Mouse (Mus musculus): Measurements from ENCODE around the gene Pde4dip. TPM values are rescaled to one million over a fixed set of nuclear protein-coding genes. Genes with fewer than 3 reads are reported as not detected.

Pde4dip gene
- polyA plus RNA-seq, 1 experiment from 2014 or later = 22.1 TPM

GRCm38 (mm10) chr3:97860820-97861451 is 27.6 kb downstream of the Pde4dip start:
- Histone ChIP-seq H3K36me3 (ENCODE audit: control insufficient read depth, insufficient read depth, low read length) (no peaks in the 10 kb centered on the region), H3K9ac (ENCODE audit: low read depth, low read length) (no peak overlapping the region), H3K4me2 (replicated peaks; ENCODE audit: low read depth, low read length) (no peak overlapping the region), H3K4me3 (ENCODE audit: low read length) (no peak overlapping the region), H3K27me3 (ENCODE audit: control insufficient read depth, insufficient read depth, low read length) (0 out of 2 replicates have a peak, but pooled peaks cover 3% of the 10 kb centered on the region), H3K9me3 (ENCODE audit: control insufficient read depth, low read length) (no peaks in the 10 kb centered on the region), H3K27ac (ENCODE audit: low read depth, low read length) (no peak overlapping the region), H3K4me1 (ENCODE audit: control insufficient read depth, insufficient read depth, low read length) (no peaks in the 10 kb centered on the region)
- WGBS = 92% methylated on average over 7 of the region's 7 CpGs
- no peak for ATAC-seq (ENCODE audit: low FRiP score, low TSS enrichment)

DNA sequence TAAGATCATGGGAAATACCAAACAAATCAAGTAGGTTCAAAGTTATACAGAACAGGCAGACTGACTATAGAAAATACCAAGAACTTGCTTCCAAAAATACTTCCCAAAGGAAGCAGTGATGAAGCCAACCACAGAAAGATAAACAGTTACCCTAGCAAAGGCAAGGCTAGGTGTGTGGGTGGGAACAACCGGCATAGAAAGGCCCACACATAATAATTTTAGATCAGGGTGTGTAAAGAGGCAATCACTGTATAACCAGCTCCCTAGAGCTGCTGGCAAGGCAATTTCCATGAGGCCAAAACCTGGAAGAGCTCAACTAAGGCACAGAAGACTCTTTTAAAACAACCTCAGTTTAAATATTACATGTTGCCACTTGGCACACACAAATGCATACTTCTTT is 29.1 kb downstream of the Pde4dip start:
- 54% methylated on average over 1 of the region's 1 CpGs for WGBS
- no peak overlapping the region for H3K9ac ChIP-seq (ENCODE audit: low read depth, low read length)
- H3K4me2 ChIP-seq (replicated peaks; ENCODE audit: low read depth, low read length) = no peak overlapping the region
- no peak for ATAC-seq (ENCODE audit: low FRiP score, low TSS enrichment)
- no peaks in the 10 kb centered on the region for H3K27me3 ChIP-seq (ENCODE audit: control insufficient read depth, insufficient read depth, low read length)
- no peaks in the 10 kb centered on the region for H3K9me3 ChIP-seq (ENCODE audit: control insufficient read depth, low read length)
- H3K4me3 ChIP-seq (ENCODE audit: low read length) = no peak overlapping the region
- H3K4me1 ChIP-seq (ENCODE audit: control insufficient read depth, insufficient read depth, low read length) = no peaks in the 10 kb centered on the region
- H3K36me3 ChIP-seq (ENCODE audit: control insufficient read depth, insufficient read depth, low read length) = no peaks in the 10 kb centered on the region
- H3K27ac ChIP-seq (ENCODE audit: low read depth, low read length) = no peak overlapping the region

DNA sequence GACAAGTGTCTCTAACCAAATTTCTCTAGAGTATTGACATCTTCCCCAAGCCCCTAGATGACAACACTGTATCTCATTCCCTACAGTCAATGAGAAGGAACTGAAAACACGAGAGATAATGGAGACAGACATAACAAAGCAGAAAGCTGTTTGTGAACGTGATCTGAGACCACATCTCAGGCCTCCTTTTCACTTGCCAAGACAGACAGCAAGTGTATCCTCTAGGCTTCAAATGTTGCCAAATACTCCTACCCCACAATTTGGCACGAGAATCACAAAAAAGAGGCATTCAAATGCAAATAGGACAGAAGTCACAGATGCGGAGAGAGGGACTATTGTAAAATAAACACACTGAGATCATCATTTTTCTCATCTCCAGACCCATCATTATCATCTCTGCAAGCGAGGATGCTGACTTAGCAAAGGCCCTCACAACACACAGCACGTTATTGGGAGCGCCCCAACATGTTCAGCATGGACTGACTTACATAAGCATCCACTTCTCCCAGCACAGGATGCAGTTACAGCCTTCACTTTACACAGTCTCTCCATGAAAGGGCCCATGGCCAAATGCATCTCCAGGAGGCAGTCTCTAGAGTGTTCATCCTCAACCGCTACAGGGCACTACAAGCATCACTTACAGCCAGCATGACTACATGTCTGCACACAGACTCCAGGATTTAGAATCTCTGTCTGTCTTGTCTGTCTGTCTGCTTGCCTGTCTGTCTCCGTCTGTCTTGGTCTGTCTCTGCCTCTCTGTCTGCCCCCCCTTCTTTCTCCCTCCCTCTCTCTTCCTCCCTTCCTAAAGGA is 33.7 kb downstream of the Pde4dip start:
- no peaks in the 10 kb centered on the region for H3K36me3 ChIP-seq (ENCODE audit: control insufficient read depth, insufficient read depth, low read length)

GRCm38 (mm10) chr3:97851803-97852202 is 36.7 kb downstream of the Pde4dip start:
- Histone ChIP-seq H3K4me1 (ENCODE audit: control insufficient read depth, insufficient read depth, low read length) (no peaks in the 10 kb centered on the region), H3K27me3 (ENCODE audit: control insufficient read depth, insufficient read depth, low read length) (no peaks in the 10 kb centered on the region), H3K36me3 (ENCODE audit: control insufficient read depth, insufficient read depth, low read length) (no peaks in the 10 kb centered on the region), H3K27ac (ENCODE audit: low read depth, low read length) (no peak overlapping the region), H3K9me3 (ENCODE audit: control insufficient read depth, low read length) (no peaks in the 10 kb centered on the region), H3K9ac (ENCODE audit: low read depth, low read length) (no peak overlapping the region), H3K4me2 (replicated peaks; ENCODE audit: low read depth, low read length) (no peak overlapping the region), H3K4me3 (ENCODE audit: low read length) (no peak overlapping the region)
- WGBS = 80% methylated on average over 2 of the region's 2 CpGs
- ATAC-seq (ENCODE audit: low FRiP score, low TSS enrichment) = no peak

More for the DNA sequence above, 33.7 kb downstream of the Pde4dip start:
- H3K4me2 ChIP-seq (replicated peaks; ENCODE audit: low read depth, low read length) = no peak overlapping the region
- no peak overlapping the region for H3K27ac ChIP-seq (ENCODE audit: low read depth, low read length)
- no peak for ATAC-seq (ENCODE audit: low FRiP score, low TSS enrichment)
- H3K9me3 ChIP-seq (ENCODE audit: control insufficient read depth, low read length) = no peaks in the 10 kb centered on the region
- 83% methylated on average over 9 of the region's 9 CpGs for WGBS
- H3K4me3 ChIP-seq (ENCODE audit: low read length) = no peak overlapping the region
- no peaks in the 10 kb centered on the region for H3K27me3 ChIP-seq (ENCODE audit: control insufficient read depth, insufficient read depth, low read length)
- H3K9ac ChIP-seq (ENCODE audit: low read depth, low read length) = no peak overlapping the region
- no peaks in the 10 kb centered on the region for H3K4me1 ChIP-seq (ENCODE audit: control insufficient read depth, insufficient read depth, low read length)

GRCm38 (mm10) chr3:97847626-97848025 is 40.9 kb downstream of the Pde4dip start:
- H3K4me3 ChIP-seq (ENCODE audit: low read length) = no peak overlapping the region
- WGBS = 62% methylated on average over 3 of the region's 3 CpGs

GRCm38 (mm10) chr3:97846448-97846847 is 42.1 kb downstream of the Pde4dip start:
- H3K4me2 ChIP-seq (replicated peaks; ENCODE audit: low read depth, low read length) = no peak overlapping the region
- no peak for ATAC-seq (ENCODE audit: low FRiP score, low TSS enrichment)
- WGBS = 59% methylated on average over 4 of the region's 4 CpGs
- no peak overlapping the region for H3K9ac ChIP-seq (ENCODE audit: low read depth, low read length)
- H3K4me3 ChIP-seq (ENCODE audit: low read length) = no peak overlapping the region
- no peaks in the 10 kb centered on the region for H3K36me3 ChIP-seq (ENCODE audit: control insufficient read depth, insufficient read depth, low read length)
- H3K27me3 ChIP-seq (ENCODE audit: control insufficient read depth, insufficient read depth, low read length) = no peaks in the 10 kb centered on the region
- no peaks in the 10 kb centered on the region for H3K9me3 ChIP-seq (ENCODE audit: control insufficient read depth, low read length)
- no peak overlapping the region for H3K27ac ChIP-seq (ENCODE audit: low read depth, low read length)
- no peaks in the 10 kb centered on the region for H3K4me1 ChIP-seq (ENCODE audit: control insufficient read depth, insufficient read depth, low read length)

More at GRCm38 (mm10) chr3:97847626-97848025, 40.9 kb downstream of the Pde4dip start:
- Histone ChIP-seq H3K36me3 (ENCODE audit: control insufficient read depth, insufficient read depth, low read length) (no peaks in the 10 kb centered on the region), H3K9me3 (ENCODE audit: control insufficient read depth, low read length) (no peaks in the 10 kb centered on the region), H3K27me3 (ENCODE audit: control insufficient read depth, insufficient read depth, low read length) (no peaks in the 10 kb centered on the region), H3K9ac (ENCODE audit: low read depth, low read length) (no peak overlapping the region), H3K4me1 (ENCODE audit: control insufficient read depth, insufficient read depth, low read length) (no peaks in the 10 kb centered on the region), H3K27ac (ENCODE audit: low read depth, low read length) (no peak overlapping the region), H3K4me2 (replicated peaks; ENCODE audit: low read depth, low read length) (no peak overlapping the region)
- ATAC-seq (ENCODE audit: low FRiP score, low TSS enrichment) = no peak

DNA sequence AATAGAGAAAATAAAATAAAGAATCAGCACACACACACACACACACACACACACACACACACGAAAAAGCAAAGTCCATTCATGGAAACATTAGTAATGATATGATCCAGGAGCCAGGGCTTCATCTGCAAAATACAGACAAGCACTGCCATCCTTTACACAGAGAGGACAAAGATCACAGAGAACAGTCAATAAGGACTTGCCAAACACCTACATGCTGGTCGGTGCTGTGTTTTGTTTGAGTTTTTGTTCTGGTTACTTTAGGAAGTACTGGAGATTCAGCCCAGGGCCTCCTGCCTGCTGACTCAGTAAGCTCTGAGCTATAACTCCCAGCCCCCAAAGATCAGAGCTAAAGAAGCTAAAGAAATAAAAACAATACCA is 43.7 kb downstream of the Pde4dip start:
- Histone ChIP-seq H3K4me1 (ENCODE audit: control insufficient read depth, insufficient read depth, low read length) (no peaks in the 10 kb centered on the region), H3K27me3 (ENCODE audit: control insufficient read depth, insufficient read depth, low read length) (no peaks in the 10 kb centered on the region), H3K36me3 (ENCODE audit: control insufficient read depth, insufficient read depth, low read length) (no peaks in the 10 kb centered on the region), H3K9me3 (ENCODE audit: control insufficient read depth, low read length) (no peaks in the 10 kb centered on the region), H3K4me3 (ENCODE audit: low read length) (no peak overlapping the region), H3K4me2 (replicated peaks; ENCODE audit: low read depth, low read length) (no peak overlapping the region), H3K9ac (ENCODE audit: low read depth, low read length) (no peak overlapping the region), H3K27ac (ENCODE audit: low read depth, low read length) (no peak overlapping the region)
- 70% methylated on average over 2 of the region's 2 CpGs for WGBS
- ATAC-seq (ENCODE audit: low FRiP score, low TSS enrichment) = no peak

- ATAC-seq (ENCODE audit: low FRiP score, low TSS enrichment) = no peak
- Histone ChIP-seq H3K27ac (ENCODE audit: low read depth, low read length) (no peak overlapping the region), H3K4me1 (ENCODE audit: control insufficient read depth, insufficient read depth, low read length) (no peaks in the 10 kb centered on the region), H3K36me3 (ENCODE audit: control insufficient read depth, insufficient read depth, low read length) (no peaks in the 10 kb centered on the region), H3K9me3 (ENCODE audit: control insufficient read depth, low read length) (no peaks in the 10 kb centered on the region), H3K4me3 (ENCODE audit: low read length) (no peak overlapping the region), H3K9ac (ENCODE audit: low read depth, low read length) (no peak overlapping the region), H3K27me3 (ENCODE audit: control insufficient read depth, insufficient read depth, low read length) (no peaks in the 10 kb centered on the region), H3K4me2 (replicated peaks; ENCODE audit: low read depth, low read length) (no peak overlapping the region)
- 85% methylated on average over 7 of the region's 7 CpGs for WGBS
Measured at GRCm38 (mm10) chr3:97844163-97844820, 44.2 kb downstream of the Pde4dip start.

DNA sequence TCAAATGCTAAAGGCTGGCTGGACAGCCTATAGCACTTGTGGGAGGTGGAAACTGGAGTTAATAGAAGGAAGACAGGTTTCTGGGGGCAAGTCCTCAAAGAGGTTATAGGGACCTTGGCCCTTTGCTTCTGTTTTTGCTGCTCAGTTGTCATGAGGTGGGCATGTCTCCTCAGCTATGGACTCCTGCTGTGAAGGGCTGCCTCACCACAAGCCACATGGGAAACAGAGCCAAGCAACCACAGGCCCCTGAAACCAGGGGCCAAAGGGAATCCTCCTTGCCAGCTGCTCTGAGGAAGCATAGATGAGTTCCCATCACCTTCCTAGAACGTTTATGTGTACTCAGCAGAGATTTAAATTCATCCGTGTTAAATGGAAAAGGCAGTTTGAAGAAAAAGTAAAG is 45.9 kb downstream of the Pde4dip start:
- Histone ChIP-seq H3K36me3 (ENCODE audit: control insufficient read depth, insufficient read depth, low read length) (no peaks in the 10 kb centered on the region), H3K4me2 (replicated peaks; ENCODE audit: low read depth, low read length) (no peak overlapping the region), H3K9me3 (ENCODE audit: control insufficient read depth, low read length) (no peaks in the 10 kb centered on the region), H3K4me3 (ENCODE audit: low read length) (no peak overlapping the region), H3K9ac (ENCODE audit: low read depth, low read length) (no peak overlapping the region), H3K4me1 (ENCODE audit: control insufficient read depth, insufficient read depth, low read length) (no peaks in the 10 kb centered on the region), H3K27ac (ENCODE audit: low read depth, low read length) (no peak overlapping the region), H3K27me3 (ENCODE audit: control insufficient read depth, insufficient read depth, low read length) (no peaks in the 10 kb centered on the region)
- 68% methylated on average over 2 of the region's 2 CpGs for WGBS
- ATAC-seq (ENCODE audit: low FRiP score, low TSS enrichment) = no peak
